Mouse (Mus musculus): Measurements from ENCODE around the gene Tmem132b.

Tmem132b gene

DNA sequence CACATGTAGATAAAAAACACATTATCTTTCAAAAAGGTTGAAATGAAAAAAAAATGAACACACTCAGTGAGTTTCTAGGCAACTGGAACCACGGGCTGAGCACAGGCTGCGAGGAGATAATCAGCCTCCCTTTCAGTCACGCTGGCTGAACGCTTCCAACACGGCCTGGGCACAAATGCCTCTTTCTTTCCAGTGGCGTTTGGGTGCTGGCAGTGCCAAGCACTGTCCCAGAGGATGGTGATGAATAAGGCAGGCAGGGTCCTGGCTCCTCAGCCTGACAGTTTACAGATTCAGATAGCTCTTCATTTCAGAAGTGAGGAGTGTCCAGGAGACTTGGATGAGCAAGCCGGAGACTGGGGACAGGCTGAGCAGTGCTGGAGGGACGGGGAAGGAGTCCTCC lies 173.8 kb downstream of the Tmem132b start:
- no peaks in the 10 kb centered on the region for H3K27me3 ChIP-seq (ENCODE audit: control insufficient read depth, insufficient read depth, low read length, poor library complexity, severe bottlenecking)

DNA sequence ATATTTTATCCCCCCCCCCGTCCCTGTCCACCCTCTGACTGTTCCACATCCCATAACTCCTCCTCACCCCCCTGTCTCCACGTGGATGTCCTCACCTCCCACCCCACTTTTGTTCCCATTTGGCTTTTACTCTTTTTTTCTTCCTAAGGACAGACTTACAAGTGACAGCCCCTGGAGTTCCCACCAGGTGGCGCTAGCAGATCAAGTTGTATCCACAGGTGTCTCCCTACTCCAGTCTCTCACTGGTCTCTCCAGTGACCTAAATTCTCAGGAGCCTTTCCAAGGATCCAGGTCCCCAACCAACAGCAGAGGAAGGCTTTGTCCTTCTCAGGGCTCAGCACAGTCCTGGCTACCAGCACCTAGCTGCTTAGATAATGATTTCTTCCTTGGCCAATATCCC lies 177.6 kb downstream of the Tmem132b start:
- DNase-seq (ENCODE audit: low read depth, low spot score), result no peak
- no peaks in the 10 kb centered on the region for H3K36me3 ChIP-seq (ENCODE audit: control insufficient read depth, insufficient read depth, low read length, poor library complexity, severe bottlenecking)
- no peaks in the 10 kb centered on the region for H3K27me3 ChIP-seq (ENCODE audit: control insufficient read depth, insufficient read depth, low read length, poor library complexity, severe bottlenecking)

More for the DNA sequence above, 173.8 kb downstream of the Tmem132b start:
- H3K36me3 ChIP-seq (ENCODE audit: control insufficient read depth, insufficient read depth, low read length, poor library complexity, severe bottlenecking), result no peaks in the 10 kb centered on the region
- no peak for DNase-seq (ENCODE audit: low read depth, low spot score)

DNA sequence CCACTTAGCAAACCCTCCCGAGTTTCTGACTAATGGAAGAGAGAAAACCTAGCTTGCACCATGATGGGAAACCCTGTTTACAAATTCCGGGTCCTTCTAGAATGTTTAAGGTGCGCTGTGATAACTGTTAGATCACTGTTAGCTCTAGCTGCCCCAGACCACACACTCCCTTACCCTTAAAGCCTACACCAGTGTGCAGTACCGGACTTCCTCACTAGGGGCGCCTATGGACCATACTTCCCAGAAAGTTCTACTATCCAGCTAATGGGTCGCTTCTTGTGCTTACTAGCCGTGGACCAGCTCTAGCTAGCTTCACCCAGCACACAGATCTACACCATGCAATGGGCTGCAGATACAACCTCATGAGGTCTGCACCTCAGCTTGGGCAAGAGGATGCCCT lies 195.2 kb downstream of the Tmem132b start:
- no peak for DNase-seq (ENCODE audit: low read depth, low spot score)
- Histone ChIP-seq H3K27me3 (ENCODE audit: control insufficient read depth, insufficient read depth, low read length, poor library complexity, severe bottlenecking) (no peaks in the 10 kb centered on the region), H3K36me3 (ENCODE audit: control insufficient read depth, insufficient read depth, low read length, poor library complexity, severe bottlenecking) (no peaks in the 10 kb centered on the region)

DNA sequence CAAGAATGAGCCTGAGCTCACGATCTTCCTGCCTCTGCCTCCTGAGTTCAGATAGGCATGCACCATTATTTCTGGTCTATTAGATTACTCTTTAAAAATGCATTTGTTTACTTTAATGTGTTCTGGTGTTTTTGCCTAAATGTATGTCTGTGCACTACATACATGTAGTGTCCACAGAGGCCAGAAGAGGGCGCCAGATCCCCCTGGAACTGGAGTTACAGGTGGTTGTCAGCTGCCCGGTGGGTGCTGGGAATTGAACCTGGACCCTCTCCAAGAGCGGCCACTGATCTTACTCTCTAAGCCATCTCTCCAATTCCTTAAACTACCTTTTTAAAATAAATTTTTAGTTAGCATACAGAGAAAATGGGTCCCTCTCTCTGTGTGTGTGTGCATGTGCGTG lies 195.9 kb downstream of the Tmem132b start:
- no peak for DNase-seq (ENCODE audit: low read depth, low spot score)
- Histone ChIP-seq H3K36me3 (ENCODE audit: control insufficient read depth, insufficient read depth, low read length, poor library complexity, severe bottlenecking) (no peaks in the 10 kb centered on the region), H3K27me3 (ENCODE audit: control insufficient read depth, insufficient read depth, low read length, poor library complexity, severe bottlenecking) (no peaks in the 10 kb centered on the region)

DNA sequence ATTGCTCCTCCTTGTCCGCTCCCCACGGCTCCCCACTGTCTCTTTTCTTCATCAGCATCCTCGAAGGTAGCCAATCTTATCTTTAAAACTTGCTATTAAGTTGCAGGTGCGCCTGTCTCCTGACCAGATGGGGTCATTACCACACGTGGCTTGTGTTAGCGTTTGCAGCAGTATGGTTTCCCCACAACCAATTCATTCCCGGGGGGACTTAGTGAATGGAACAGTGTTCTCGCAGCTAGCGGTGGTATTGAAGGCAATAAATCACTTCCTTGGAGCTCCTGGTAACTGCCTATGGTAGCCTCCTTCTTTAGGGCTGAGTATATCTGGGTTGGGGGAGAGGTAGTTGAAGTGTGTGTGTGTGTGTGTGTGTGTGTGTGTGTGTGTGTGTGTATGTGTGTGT lies 196.4 kb downstream of the Tmem132b start:
- Histone ChIP-seq H3K36me3 (ENCODE audit: control insufficient read depth, insufficient read depth, low read length, poor library complexity, severe bottlenecking) (no peaks in the 10 kb centered on the region), H3K27me3 (ENCODE audit: control insufficient read depth, insufficient read depth, low read length, poor library complexity, severe bottlenecking) (no peaks in the 10 kb centered on the region)
- DNase-seq (ENCODE audit: low read depth, low spot score), result no peak

DNA sequence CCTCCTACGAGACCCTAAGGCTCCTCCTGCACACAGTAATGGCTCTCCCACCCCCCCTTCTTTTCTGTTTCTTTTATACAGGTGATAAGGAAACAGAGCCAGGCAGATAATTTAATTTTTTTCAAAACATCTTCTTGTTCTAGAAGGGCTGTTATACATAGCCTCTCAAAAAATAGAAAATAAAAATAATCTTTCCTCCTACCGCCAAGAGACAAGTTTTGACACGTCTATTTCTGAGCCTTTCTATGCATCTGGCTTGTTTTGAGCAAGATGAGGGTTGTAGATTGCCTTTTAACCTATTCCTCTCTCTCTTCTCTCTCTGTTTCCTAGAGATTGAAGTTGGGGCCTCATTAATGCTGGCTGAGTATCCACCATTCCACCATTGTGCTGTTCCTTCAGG lies 196.9 kb downstream of the Tmem132b start:
- Histone ChIP-seq H3K27me3 (ENCODE audit: control insufficient read depth, insufficient read depth, low read length, poor library complexity, severe bottlenecking) (no peaks in the 10 kb centered on the region), H3K36me3 (ENCODE audit: control insufficient read depth, insufficient read depth, low read length, poor library complexity, severe bottlenecking) (no peaks in the 10 kb centered on the region)
- DNase-seq (ENCODE audit: low read depth, low spot score), result no peak

DNA sequence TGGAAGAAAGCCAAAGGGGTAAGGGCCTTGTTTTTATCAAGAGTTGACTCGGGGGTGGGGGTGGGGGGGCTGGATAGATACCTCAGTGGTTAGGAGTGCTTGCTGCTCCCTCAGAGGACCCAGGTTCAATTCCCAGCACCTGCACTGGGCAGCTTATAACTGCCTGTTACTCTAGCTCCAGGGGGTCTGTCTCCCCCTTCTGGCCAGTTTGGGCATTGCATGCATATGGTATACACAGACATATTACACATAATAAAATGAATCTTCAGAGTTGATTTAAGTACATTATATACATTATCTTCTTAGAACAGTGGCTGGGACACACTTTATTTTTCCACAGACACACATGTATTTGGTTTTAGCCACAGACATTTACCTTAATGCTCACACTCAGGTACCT lies 202.2 kb downstream of the Tmem132b start:
- no peak for DNase-seq (ENCODE audit: low read depth, low spot score)

DNA sequence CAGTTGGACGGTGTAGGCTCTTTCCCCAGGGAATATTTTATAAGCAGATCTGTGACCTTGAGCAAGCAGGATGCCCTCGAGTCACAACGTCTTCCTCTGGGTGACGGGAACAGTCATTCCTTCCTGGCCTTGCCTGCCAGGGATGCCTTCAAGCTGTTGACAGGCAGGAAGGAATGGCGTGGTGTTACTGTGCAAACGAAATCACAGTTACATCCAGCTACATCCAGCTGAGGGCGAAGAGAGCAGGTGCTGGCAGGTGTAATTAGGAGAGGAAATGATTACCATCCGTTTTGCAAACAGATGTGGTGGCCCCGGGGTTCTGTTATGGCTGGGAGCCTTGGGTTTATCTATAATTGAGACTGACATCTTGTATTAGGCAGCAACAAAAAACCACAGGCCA lies 205.5 kb downstream of the Tmem132b start:
- no peaks in the 10 kb centered on the region for H3K36me3 ChIP-seq (ENCODE audit: control insufficient read depth, insufficient read depth, low read length, poor library complexity, severe bottlenecking)
- no peak for DNase-seq (ENCODE audit: low read depth, low spot score)

More for the DNA sequence above, 202.2 kb downstream of the Tmem132b start:
- Histone ChIP-seq H3K27me3 (ENCODE audit: control insufficient read depth, insufficient read depth, low read length, poor library complexity, severe bottlenecking) (no peaks in the 10 kb centered on the region), H3K36me3 (ENCODE audit: control insufficient read depth, insufficient read depth, low read length, poor library complexity, severe bottlenecking) (no peaks in the 10 kb centered on the region)

DNA sequence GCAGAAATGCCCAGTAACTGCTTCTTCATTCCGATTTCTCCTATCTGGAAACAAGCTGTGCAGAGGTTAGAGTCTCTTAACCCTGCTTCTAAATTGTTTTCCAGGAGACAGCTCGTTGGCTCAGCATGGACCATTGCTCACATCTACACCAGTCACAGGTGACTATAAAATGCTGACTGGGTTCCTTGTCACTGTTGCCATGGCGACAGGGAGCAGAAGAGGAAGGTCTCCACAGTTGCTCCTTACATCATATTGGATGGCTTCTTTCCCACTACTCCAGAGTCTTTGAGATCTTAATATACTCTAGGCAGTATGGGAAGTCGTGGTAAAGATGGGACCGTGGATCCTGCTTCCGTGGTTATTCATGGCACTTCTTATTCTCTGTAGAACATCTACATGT lies 211.9 kb downstream of the Tmem132b start:
- DNase-seq (ENCODE audit: low read depth, low spot score), result no peak
- Histone ChIP-seq H3K27me3 (ENCODE audit: control insufficient read depth, insufficient read depth, low read length, poor library complexity, severe bottlenecking) (no peaks in the 10 kb centered on the region), H3K36me3 (ENCODE audit: control insufficient read depth, insufficient read depth, low read length, poor library complexity, severe bottlenecking) (no peaks in the 10 kb centered on the region)

More for the DNA sequence above, 205.5 kb downstream of the Tmem132b start:
- H3K27me3 ChIP-seq (ENCODE audit: control insufficient read depth, insufficient read depth, low read length, poor library complexity, severe bottlenecking), result no peaks in the 10 kb centered on the region

DNA sequence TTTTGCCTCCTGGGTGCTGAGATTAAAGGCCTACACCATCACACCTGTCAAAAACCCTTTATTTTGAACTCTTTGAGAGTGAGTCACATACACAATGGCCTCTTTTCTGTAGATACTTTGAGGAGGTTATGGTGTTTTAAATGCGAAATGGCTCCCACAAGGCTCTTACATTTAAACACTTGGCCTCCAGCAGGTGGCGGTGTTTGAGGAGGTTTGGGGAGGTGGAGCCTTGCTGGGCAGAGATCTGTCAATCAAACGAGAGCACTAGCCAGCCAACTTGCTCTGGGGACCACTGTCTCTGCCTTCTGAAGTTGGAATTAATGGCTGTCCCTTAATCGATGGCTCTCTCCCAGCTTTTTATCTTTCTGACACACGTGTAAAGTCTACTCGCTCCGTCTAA lies 214.2 kb downstream of the Tmem132b start:
- Histone ChIP-seq H3K27me3 (ENCODE audit: control insufficient read depth, insufficient read depth, low read length, poor library complexity, severe bottlenecking) (no peaks in the 10 kb centered on the region), H3K36me3 (ENCODE audit: control insufficient read depth, insufficient read depth, low read length, poor library complexity, severe bottlenecking) (no peaks in the 10 kb centered on the region)
- no peak for DNase-seq (ENCODE audit: low read depth, low spot score)

DNA sequence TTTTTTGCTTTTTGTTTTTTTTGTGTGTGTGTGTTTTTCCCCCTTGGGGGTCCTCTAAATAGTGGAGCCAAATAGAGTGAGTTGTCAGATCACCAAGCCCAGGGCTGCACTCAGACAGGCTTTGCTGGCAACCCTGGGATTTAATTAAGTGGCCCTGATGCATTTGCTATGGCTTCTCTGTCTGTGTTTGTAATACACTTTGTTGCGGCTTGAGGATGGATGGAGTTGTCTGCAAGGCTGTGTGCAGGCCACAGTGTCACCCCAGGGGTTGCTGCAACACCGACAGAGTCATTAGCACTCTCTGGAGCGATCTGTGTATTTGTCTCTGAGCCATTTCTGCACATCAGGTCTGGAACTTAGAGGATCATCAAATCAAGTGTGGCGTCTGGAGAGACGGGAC lies 219.9 kb downstream of the Tmem132b start:
- Histone ChIP-seq H3K36me3 (ENCODE audit: control insufficient read depth, insufficient read depth, low read length, poor library complexity, severe bottlenecking) (no peaks in the 10 kb centered on the region), H3K27me3 (ENCODE audit: control insufficient read depth, insufficient read depth, low read length, poor library complexity, severe bottlenecking) (no peaks in the 10 kb centered on the region)
- no peak for DNase-seq (ENCODE audit: low read depth, low spot score)

DNA sequence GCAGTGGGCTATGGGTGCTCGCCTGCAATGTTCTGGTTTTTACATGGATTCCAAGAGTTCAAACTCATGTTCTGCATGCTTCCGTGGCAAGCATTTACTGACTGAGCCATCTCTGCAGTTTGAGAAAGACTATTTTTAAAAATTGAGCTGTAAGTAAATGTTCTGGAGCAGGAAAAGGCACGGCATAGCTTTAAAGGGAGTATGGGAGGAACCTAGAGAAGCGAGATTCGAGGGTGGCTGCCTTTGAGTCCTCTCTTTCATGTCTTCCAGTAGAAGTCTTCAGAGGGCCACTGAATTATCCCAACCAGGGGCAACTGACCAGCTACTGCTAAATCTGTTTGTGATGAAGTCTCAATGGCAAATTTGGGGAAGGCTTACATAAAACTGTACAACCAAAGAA lies 221.0 kb downstream of the Tmem132b start:
- no peaks in the 10 kb centered on the region for H3K36me3 ChIP-seq (ENCODE audit: control insufficient read depth, insufficient read depth, low read length, poor library complexity, severe bottlenecking)
- no peak for DNase-seq (ENCODE audit: low read depth, low spot score)
- H3K27me3 ChIP-seq (ENCODE audit: control insufficient read depth, insufficient read depth, low read length, poor library complexity, severe bottlenecking), result no peaks in the 10 kb centered on the region

DNA sequence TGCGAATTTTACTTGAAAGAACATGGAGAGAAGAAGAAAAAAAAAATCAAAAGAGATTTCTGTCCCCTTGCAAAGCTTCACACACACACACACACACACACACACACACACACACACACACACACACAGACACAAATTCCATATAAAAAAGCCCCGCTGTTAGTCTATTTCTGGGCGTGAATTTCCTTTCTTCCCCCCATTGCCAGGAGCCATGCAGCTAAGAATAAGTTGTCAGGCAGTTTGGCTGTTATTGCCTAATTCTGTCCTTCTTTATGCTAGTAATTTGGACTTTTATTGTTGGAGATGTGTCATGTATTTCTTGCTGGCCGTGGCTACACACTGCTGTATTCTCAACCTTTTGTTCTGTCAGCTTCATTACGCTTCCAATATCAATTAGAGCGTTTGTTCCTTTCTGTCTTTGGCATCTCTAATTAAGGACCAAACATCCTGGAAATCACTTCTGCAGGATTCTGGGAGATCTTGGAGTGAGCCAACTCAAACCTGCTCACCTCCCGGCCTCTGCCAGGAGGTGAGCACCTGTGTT lies 225.5 kb downstream of the Tmem132b start:
- no peaks in the 10 kb centered on the region for H3K36me3 ChIP-seq (ENCODE audit: control insufficient read depth, insufficient read depth, low read length, poor library complexity, severe bottlenecking)
- H3K27me3 ChIP-seq (ENCODE audit: control insufficient read depth, insufficient read depth, low read length, poor library complexity, severe bottlenecking), result no peaks in the 10 kb centered on the region
- DNase-seq (ENCODE audit: low read depth, low spot score), result no peak

DNA sequence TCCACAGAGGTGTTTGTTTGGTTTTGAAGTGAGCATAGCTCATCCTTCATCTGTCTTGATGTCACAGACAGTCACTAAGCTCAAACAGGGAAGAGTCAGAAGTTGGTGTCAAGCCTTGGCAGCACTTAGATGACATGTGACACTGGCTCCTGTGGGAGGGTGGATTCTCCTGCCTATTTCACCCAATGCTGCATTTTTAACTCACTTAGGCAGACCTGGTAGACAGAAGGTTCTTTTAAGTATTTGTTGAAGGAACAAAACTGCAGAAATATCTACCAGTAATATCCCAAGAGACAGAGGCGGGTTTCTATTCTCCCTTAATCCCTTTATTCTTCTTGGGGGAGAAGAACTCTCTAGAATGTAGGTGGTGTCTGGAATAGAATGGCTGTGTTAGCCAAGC lies 226.9 kb downstream of the Tmem132b start:
- no peak for DNase-seq (ENCODE audit: low read depth, low spot score)
- no peaks in the 10 kb centered on the region for H3K27me3 ChIP-seq (ENCODE audit: control insufficient read depth, insufficient read depth, low read length, poor library complexity, severe bottlenecking)

DNA sequence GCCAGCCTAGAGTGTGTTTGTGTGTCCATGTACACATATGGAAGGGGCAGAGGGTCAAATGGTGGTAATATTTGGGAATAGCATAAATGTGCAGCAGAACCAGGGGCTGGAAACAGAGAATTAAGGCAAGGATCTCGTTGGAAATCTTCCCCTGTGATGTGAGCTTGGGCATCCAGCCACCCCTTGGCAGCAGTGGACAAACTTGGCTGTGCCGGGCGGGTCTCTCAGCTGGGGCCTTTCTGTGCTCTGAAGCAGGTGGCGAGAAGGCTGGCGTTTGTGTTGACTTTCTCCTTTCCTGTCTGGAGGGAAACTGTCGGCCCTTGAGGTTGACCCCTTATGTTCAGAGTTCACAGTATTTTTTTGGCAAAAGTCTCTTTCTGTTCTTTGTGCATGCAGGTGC lies 235.4 kb downstream of the Tmem132b start:
- no peak for DNase-seq (ENCODE audit: low read depth, low spot score)
- H3K27me3 ChIP-seq (ENCODE audit: control insufficient read depth, insufficient read depth, low read length, poor library complexity, severe bottlenecking), result no peaks in the 10 kb centered on the region
- no peaks in the 10 kb centered on the region for H3K36me3 ChIP-seq (ENCODE audit: control insufficient read depth, insufficient read depth, low read length, poor library complexity, severe bottlenecking)

More for the DNA sequence above, 226.9 kb downstream of the Tmem132b start:
- H3K36me3 ChIP-seq (ENCODE audit: control insufficient read depth, insufficient read depth, low read length, poor library complexity, severe bottlenecking), result no peaks in the 10 kb centered on the region

DNA sequence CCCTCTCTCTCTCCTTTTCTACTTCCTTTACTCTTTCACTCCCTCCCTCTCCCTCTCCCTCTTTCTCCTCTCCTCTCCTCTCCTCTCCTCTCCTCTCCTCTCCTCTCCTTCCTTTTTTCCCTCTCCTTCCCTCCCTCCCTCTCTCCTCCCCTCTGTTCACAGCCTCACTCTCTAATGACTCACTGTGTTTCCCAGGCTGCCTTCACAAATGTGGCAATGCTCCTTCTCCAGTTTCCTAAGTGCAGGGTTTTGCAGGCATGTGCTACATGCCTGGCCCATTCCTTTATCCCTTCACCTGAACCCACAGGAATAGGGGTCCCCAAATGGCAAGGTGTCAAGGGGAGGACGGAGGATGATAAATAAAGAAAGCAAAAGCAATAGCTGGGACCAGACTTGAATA lies 236.4 kb downstream of the Tmem132b start:
- H3K27me3 ChIP-seq (ENCODE audit: control insufficient read depth, insufficient read depth, low read length, poor library complexity, severe bottlenecking), result no peaks in the 10 kb centered on the region
- DNase-seq (ENCODE audit: low read depth, low spot score), result no peak
- no peaks in the 10 kb centered on the region for H3K36me3 ChIP-seq (ENCODE audit: control insufficient read depth, insufficient read depth, low read length, poor library complexity, severe bottlenecking)

All from splenic B cell, adult 2 months (primary cell).